Mouse (Mus musculus) right cerebral cortex, adult 18-20 months (tissue): ENCODE data around the gene Lcat.
A peak's percentile ranks its signal among the peaks of the same experiment; 100 is the strongest.
"Not testable (repeated sequence)": the region's sequence is repeated elsewhere in the genome, so short reads cannot be mapped to it uniquely, and the experiment has no call there.

ENCODE experiments used
- DNase-seq: peaks from one replicate; pipeline ENCODE4 v3.0.0; 2022; ENCODE audit warnings: mixed read lengths

The Lcat gene

DNA sequence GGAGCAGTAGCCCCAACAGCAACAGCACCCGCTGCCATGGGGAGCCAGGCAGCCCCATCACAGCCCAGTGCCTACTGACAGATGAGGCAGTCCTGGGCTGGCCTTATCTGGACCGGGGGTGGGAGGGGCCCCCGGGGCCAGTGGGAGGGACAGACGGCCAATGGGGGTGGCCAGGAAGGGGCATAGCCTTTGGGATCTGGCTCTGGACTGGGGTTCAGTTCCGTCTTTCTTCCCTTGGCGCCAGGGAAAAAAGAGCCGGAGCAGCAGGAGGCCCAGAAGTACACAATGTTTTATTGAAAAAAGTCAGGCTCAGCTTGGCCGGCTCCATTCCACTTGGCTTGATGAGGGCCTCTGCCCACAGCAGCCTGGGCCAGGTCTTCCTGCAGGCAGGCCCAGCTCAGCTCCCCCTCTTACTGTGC lies at the start of gene Lcat:
Gene Lcat (minus strand): TSS at position 62 of the 419 bp plus-strand sequence.
- DNase-seq = peak; percentile 56

DNA sequence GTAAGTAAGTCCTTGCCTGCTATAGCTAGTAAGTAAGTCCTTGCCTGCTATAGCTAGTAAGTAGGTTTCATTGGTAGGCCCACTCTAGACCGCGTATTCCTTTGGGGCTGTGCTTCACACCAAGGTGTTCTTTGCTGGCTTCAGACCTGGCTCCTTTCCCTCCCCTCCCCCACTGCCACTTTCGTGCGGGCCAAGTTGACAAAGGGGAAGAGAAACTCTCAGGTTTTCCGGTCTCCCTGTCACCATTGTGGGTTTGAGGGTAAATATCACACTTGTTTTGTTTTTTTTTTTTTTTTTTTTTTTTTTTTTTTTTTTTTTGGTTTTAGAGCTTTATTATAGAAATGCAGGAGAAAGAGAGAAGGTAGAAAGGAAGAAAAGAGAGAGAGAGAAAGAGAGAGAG lies 49.3 kb upstream of the Lcat start:
- no peak for DNase-seq

DNA sequence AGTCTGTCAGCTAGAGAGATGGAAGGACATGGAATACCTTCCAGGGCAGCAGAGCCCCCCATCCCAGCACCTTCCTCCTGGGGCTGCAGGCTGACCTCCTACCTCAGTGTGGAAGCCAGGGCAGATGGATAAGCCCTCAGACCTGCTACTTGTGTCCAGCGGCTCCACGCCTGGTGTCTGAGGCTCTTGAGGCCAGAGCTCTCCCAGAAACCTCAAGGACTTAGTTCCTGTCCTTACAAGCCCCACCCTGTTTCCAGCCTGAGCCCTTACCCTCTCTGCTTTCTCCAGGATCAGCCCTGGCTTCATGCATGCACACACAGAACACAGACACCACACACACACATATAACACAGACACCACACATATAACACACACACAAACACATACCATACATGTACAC lies 48.4 kb upstream of the Lcat start:
- DNase-seq = no peak

DNA sequence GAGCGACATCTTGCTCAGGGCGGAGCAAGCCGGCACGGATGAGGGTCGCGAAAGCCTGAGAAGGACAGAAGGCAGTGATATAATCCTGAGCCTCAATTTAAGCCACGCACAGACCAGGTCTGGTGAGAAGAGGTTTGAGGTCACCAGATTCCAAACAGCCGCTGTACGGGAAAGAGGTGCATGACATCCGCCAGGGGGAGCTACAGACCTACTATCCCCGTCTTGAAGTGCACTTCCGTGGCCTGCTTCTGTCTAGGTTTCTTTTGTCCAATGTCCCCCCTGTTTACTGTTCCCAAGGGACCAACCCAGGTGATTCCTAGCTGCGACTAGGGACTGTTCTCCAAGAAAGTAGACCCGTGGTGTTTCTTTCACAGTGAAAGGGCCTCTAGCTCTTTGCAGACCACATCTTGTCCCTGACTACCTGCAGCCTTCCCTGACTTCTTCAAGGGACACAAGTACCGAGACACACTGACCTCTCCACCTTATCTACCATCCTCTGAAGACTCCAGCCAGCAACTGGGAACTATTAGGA lies 47.7 kb upstream of the Lcat start, which contains the start of gene Dus2:
Gene Dus2 (plus strand): TSS at position 482 of the 532 bp plus-strand sequence.
- DNase-seq = peak; percentile 65

DNA sequence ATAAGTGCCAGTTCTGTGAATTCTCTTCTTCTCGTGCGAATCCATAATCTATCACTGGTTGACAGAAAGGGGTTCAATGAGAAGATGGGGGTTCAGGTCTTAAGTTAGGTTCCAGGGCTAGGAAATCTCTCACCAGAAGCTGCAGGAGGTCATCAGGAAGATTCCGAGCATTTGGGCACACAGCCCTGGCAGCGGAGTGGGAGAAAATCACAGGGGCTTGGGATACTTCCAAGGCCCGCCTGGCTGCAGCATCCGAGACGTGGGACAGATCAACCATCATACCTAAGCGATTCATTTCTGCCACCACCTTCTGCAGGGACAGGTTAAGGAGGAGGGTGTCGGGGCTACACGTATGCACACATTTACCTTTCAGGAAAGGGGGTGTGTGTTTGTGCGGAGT lies 45.4 kb upstream of the Lcat start:
- no peak for DNase-seq

DNA sequence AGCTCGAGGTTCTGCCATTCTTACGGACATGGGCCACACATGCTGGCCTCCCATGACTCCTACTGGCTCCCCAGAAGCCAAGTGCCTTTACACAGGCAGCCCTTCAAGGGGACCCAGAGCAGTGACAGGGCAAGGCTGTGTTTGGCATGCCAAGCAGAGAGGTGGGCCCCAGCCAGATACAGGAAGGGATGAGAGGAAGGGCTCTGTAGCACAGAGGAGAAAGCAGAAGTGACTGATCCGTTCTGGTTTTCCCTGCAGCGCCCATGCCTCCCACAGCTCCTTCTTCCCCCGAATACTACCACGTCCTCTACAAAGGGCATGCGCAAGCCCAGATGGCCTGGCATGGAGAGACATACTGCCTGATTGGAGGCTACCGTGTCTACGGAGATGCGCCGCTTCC lies 40.2 kb upstream of the Lcat start:
- DNase-seq = not testable (repeated sequence)

DNA sequence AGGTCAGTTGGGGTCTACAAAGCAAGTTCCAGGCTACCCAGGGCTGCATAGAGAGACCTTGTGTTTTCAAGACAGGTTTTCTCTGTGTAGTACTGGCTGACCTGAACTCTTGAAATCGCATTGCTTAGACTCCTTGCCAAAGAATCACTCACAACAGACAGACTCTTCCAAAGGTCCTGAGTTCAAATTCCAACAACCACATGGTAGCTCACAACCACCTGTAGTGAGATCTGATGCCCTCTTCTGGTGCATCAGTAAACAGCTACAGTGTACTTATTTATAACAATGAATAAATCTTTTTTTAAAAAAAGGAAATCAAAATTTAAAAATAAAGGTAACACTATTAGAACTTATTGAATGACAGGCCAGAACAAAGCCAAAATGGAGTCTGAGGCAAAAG lies 38.0 kb upstream of the Lcat start:
- no peak for DNase-seq

DNA sequence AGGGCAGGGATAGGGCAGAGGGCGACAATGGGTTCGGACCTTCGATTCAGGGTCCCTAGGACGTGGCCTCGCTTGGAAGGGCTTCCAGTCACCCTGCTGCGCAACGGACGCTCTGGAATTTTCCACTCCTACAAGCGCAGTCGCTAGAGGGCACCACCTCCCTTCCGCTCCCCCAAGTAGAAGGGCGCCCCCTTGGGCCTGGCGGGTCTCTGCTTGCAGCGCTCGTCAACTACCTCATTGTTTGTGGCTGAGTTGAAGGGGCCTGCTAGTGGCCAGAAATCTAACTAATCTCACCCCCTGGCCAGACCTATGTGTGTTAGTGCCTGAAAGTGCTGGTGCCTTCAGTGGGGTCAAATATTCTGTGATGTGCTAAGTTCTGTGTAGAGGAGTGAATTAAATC lies 36.1 kb upstream of the Lcat start, which contains the start of gene Dpep3:
Gene Dpep3 (minus strand): TSS at position 105 of the 400 bp plus-strand sequence.
- DNase-seq = no peak

DNA sequence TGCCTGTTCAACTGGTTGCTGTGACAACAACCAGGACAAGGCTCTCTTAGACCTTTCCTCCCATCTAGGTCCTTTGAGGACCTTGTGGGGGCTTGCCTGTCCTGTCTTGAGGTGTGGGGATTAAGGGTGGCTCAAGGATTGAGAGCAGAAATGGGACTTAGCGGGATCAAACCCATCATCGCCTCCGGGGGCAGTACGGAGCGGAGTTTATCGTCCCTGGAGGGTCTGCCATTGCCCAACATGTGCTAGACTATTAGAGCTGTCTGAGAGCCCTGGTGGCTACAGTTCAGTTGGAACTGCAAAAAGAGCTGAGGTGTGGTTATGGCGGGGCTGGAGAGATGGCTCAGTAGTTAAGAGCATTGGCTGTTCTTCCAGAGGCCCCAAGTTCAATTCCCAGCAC lies 32.2 kb upstream of the Lcat start:
- DNase-seq = no peak

DNA sequence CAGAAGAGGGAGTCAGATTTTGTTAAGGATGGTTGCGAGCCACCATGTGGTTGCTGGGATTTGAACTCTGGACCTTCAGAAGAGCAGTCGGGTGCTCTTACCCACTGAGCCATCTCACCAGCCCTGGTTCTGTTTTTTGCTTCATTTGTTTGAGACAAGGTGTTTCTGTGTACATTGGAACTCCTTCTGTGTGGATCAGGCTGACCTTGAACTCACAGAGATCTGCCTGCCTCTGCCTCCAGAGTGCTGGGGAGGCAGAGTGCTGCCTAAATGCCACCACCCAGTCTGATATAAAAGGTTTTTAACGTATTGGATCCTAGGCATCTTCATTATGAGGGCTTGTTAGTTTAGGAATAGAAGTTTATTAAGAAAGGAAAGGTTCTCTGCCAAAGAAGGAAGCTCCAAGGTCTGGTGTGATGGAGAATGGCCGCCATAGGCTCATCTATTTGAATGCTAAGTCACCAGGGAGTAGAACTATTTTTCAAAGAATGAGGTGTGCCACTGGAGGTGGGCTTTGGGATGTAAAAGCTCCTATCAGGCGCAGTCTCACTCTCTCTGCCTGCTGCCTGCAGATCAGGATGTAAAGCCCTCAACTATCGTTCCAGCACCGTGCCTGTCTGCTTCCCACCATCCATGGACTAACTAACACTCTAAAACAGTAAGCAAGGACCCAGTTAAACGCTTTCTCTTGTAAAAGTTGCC lies 28.0 kb upstream of the Lcat start:
- DNase-seq = no peak

DNA sequence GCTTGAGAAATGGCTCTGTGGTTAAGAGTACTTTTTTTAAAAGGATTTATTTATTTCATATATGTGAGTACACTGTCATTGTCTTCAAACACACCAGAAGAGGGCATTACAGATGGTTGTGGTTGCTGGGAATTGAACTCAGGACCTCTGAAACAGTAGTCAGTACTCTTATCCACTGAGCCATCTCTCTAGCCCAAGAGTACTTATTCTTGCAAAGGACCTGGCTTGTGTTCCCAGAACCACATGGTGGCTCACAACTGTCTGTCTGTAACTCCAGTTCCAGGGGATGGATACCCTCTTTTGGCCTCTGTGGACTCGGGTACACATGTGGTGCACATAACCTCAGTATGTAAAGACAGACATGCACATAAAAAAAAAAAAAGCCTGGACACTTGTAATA lies 26.2 kb upstream of the Lcat start:
- no peak for DNase-seq

DNA sequence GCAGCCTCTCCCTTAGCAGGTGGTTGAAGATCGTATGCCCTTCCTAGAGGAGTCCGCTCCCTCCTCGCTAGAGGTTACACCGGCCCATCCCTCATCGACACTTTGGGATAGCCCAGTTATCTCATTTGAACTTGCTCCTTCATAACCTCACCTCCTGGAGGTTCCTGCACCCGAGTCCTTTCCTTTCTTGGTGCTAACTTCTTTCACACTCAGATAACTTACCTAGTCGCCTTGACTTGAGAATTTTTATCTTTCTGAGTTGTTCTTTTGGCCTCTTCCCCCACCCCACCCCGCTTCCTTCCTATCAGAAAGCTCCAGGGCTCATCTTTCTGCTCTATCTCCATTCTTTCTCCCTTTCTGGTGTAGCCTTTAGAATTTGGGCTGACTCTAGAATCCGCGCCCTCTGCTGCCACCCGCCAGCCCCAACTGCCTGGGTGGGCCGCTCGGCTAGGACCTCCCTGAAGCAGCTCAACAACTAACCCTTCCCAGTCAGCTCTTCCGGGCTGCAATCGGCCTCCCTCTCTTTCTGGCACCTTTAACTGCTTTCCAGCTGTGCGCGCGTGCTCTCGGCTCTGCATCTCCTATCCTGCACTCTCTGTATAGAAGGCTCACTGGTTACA lies 23.6 kb upstream of the Lcat start:
- DNase-seq = no peak

DNA sequence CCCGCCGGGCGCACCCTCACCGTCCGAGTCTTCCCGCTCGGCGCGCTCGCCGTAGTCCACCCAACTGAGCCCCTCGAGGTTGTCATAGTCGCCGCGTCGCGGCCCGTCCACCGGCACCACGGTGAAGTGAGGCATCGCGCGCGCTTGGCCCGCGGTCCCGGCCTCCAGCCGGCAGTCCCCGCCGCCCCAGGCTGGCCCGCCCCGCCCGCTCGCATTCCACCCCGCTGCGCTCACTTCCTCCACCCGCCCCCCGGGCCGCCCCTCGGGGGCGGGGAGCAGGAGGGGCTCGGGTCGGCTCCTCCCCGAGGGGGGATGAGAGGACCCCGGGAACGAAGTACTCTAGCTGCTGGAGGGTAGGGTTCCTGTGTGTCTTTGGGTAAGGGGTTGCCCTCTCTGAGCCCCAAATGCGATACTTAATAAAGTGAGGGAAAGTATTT lies 22.7 kb upstream of the Lcat start, which contains the start of gene Slc12a4:
Gene Slc12a4 (minus strand): TSS at position 193 of the 437 bp plus-strand sequence.
- peak; percentile 28 for DNase-seq

DNA sequence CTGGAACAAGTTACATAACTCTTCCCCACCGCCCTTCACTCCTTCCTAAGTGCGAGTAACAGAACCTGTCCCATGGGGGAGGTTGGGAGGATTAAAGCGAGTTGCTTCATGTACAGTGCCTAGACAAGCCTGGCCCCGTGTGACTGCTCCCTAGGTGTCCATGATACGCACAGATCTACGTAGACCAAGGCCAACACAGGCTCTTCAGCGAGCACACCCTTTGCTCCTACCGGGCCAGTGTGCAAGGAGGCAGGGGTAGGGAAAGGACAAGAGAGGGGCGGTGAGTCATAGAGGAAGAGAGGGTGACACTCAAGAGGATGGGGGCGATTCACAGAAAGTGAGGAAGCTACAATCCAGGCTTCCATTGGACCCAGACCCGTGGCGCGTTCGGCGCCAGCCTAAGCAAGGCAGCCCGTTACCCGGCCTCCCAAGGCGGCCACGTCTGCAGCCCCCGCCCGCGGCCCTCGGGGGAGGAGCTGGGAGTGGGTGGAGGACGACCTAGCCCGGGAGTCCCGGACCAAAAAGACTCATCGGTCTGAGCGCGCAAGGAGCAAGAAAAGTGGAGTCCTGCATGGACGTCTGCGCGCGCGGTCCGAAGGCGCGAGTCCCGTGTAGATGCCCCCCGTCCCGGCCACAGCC lies 22.2 kb upstream of the Lcat start:
- no peak for DNase-seq

DNA sequence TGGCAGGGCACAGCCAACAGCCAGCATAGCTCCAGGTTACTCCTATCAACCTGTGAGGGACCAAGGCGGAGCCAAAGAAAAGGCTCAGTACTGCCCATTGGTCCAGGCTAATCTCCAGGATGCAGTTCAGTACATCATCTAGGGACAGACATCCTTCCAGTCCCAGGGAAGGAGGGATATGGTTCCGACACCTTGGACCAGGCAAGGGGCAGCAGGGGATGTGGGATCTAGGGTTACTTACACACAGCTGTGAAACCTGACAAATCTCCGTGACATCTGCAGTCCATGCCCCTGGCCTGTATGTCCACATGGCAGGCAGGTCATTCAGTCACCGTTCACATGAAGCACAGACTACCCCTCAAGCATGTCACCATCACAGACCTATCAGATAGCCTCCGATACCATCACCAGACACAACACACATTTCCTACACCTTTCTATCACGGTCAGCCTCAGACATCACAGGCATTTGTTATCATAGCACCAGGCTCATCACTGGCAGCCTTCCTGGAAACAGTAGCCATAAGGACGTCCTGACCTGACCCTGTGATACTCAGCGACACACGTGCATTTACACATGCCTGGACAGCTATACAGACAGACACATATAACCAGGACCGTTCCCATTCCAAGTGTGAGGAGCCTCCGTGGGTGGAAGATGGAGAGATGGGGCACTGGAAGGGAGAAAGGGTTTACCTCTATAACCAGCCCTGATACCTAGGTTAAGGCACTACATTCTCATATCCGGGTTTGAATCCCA lies 21.5 kb upstream of the Lcat start:
- no peak for DNase-seq

DNA sequence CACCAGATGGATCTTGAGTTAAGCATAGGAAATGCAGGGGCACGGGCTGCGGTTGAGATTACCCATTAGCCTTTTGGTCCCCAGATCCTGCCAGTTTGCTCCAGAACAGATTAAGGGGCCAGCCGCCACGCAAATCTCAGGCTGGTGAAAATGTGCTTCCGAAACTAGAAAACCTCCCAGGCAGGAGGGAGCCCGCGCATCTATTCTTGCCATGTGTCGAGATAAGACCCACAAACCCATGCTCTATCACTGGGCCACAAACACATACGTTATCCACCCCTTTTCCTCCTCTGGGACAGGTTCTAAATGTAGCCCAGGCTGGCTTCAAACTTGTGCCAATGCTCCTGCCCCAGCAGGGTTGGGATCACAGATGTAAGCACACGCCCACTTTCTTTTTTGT lies 18.4 kb upstream of the Lcat start:
- DNase-seq = no peak

DNA sequence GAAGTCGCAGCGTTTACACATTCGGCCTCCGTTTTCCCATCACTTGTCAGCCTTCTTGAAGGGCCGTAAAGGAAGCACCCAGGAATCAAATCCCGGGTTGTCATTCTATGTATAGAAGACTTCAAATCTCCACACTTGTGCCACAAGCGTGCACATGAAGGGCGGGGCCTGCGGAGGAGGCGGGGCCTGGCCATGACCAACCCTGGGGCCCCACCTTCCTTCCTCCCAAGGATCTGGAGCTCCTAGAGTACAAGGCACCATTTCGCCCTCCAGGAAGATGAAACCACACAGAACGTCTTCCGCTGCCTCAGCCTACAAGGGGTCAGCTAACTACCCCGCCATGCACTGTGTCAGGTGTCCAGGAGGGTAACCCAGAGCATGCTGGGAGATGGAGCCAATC lies 17.9 kb upstream of the Lcat start:
- DNase-seq = no peak

DNA sequence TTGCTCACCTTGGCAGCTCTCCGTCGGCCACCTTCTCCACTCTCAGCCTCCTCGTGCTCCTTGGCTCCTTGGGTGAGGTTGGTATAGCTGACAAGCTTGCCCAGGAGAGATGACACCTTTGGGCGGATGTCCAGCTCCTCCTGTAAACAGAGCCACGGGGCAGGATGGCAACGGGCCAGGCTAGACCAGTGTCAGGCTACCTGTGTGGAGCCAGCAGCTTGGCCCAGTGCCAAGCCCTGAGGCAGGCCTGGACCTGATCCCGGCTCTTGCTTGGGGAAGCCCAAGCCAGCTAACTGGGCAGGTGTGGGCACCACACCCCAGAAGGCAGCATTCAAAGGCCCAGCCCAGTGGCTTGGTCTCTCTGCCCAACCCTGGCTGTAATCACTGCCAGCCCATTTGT lies 16.2 kb upstream of the Lcat start:
- no peak for DNase-seq

DNA sequence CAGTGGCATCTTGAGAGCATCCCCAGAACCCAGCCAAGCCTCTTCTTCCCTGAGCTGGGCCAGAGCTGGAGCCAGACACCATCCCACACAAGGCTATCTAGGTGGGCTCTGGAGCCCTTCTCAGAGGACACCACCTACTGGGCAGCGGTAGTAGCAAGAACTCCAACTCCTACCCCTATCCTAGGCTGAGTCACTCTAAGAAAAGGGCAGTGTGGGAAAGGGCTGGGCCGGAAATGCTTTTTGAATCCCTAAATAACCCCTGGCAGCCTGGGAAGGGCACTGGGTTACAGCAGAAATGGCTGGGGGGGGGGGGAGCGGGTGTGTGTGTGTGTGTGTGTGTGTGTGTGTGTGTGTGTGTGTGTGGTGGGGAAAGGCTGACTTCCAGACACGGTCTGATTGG lies 14.6 kb upstream of the Lcat start:
- DNase-seq = no peak

DNA sequence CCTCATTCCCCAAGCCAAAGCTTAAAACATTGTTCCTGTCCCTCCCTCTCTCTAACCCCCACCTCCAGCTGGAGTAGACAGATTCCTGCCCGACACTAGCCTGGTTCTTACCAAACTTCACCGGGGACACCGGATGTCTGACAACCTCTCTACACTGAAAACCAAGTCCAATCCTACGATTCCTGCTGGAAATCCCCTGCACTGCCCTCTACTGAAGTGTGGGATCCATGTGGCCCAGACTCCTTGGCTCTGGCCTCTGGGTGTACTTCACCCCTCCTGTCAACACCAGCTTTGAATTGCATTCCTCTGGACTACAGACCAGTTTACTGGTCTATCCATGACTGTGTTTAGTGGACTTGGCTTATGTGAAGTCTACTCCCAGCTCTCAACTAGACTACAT lies 13.4 kb upstream of the Lcat start:
- DNase-seq = no peak

DNA sequence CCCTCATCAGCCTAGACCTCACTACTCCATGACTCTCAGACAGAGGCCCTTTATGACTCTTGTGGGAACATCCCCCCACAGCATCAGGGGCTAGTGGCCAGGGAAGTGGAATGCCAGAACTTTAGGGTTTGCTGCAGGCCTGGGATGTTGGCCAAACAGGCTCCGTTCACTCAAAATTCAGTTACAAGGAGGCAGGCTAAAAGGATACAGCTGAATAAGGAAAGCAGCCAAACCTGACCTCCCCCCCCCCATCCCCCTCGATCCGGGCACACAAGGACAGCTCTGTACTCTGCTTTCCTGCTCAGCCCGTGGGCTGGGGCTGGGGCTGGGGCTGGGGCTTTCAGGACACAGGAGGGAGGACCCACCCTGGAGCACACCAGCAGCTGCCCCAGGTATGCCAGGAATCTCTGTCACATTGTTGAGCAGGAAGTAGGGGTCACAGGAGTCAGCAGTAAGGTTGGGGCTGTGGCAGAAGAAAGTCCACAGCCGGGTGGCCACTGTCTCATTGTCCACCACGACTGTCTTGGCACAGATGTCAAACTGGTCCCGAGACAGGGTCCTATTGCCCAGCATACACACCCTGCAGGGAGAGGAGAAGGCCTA lies 8.0 kb upstream of the Lcat start:
- peak; percentile 54 for DNase-seq

DNA sequence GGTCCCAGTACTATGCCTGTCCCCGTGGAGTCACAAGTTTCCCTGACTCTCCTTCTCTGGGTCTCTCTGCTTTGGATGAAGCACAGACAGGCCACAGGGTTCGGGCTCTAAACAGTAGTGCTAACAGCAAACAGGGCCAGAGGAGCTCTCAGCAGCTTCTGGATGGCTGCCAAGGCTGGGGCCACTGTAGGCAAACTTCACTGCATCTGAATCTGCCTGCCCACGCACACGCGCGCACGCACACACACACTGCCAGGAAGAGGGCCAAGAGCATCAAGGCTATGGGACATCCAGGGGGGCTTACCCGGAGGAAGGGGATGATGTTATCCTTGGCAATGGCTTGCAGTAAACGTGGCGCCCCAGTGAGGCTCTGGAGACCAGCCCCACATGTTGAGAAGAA lies 6.2 kb upstream of the Lcat start:
- DNase-seq = peak; percentile 67

DNA sequence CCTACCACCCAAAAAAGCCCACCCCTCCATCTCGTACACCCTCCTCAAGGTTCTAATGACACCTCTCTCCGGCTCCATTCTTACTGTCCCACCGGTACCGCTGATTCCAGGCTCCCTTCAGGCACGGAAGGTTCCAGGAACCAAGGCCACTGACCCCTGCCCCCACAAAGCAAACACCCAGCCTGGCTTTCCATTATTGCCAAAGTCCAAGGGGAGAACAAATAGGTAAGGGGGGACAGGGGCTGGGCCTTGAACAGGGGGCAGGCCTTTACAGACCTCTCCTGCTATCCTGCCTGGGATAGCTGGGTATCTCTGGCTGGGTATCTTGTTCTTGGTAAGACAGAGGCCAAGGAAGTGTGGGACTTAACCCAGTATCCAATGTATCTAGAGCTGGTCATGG lies 640 bp downstream of the Lcat start:
- DNase-seq = no peak
